Mouse (Mus musculus) kidney, adult 8-10 months (tissue): ENCODE measurements around the gene Hmcn1.

Experiments
- DNase-seq, 2 experiments: peaks; one replicate each; pipeline ENCODE4 v3.0.0; 2022

Gene Hmcn1

DNA sequence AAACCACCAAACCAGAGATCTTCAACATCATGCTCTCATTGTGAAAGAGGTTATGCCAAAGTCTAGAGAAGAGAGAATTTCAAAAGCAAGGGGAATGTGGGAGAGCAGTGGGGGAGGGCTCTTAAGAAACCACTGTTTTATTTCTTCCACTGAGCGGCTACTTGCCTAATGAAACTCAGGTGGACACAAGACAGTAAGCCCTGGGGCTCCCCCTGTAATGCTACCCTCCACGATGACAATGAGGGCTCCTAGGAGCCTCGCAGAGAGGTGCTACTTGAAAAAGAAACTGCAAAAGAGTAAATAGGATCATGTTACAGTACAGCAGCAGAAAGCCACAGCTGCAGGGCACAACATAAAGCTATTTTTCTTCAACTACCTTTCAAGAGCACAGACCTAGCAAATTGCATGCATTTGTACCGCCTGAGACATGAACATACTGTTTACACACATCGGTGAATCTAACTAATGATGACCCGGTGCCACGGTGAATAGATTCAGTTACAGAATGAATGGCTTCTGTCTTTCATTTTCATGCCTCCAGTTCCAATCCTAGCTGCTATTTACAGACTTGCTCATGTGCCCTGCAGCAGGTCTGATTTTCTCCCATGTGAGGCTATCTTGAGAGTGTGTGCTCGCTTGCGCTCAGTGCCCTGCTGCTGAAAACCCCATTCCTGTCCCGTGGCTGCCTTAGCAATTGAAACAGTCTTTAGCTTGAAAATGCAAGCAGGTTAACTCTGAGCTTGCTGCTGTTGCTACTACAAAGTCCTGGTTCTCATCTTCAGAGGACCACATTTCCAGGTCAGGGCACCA, 1.3 kb downstream of the Hmcn1 start:
- DNase-seq, result no peak

DNA sequence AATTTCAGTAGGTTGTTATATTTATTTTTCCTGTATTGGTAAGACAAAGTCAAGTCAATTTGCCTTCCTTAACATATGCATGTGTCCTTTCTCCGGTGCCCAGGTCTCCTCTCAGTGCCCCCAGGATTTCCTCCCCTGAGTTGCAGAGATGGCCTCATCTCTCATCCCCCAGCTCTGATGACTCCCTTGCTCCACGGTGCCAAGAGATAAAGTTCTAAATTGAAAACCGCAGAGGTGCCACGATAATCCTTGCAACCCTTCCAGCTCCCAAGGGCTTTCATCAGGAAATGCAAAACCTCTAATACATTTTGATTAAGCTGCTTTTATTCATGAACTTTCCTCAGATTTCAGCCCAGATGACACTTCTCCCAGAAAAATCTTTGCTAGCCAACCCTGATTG, 8.3 kb downstream of the Hmcn1 start:
- DNase-seq, result no peak

GRCm38 (mm10) chr1:150984092-150984503, 9.1 kb downstream of the Hmcn1 start:
- no peak for DNase-seq

DNA sequence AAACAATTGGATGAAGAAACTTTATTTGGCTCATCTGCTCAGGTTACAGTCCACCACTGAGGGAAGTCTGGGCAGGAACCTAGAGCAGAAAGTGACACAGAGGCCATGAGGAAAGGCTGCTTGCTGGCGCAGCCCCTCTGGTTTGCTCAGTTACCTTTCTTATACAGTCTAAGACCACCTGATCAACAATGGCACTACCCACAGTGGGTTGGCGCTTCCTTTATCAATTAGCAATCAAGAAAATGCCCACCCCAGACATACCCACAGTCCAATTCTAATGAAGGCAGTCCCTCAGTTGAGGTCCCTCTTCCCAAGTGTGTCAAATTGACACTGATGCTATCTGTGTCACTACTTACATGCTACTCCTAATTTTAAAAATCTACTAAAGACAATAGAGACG, 14.6 kb downstream of the Hmcn1 start:
- DNase-seq, result no peak

GRCm38 (mm10) chr1:150976263-150976662, 17.0 kb downstream of the Hmcn1 start:
- DNase-seq, result peak; percentile 2 to 17

DNA sequence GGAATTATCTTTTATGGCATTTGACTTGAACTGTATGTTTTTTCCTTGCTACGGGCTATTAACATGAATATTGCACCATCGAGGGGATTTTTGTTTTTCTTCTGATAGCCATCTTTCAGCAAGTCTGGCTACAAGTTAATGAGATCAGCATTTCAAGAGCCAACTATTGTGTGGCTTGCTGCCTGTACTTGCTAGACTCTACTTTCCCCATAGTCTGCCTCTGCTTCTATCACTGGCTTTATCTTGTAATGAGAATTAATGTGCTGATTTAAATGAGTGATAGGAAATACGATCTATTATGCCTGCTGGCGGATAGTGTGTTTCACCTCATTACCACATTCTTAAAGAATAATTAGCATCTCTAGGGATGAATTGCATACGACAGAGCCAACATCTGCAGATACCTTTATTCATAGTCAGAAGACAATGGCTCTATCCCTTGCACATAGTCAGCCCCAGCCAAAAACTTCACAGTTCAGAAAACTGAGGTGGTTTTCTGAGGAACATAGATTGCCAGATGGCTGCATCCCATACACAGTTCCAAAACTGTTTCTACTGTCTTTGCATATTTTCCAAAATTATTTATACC, 33.7 kb downstream of the Hmcn1 start:
- DNase-seq, result no peak

- DNase-seq, result no peak
Measured at GRCm38 (mm10) chr1:150951004-150951403, 42.2 kb downstream of the Hmcn1 start.

- DNase-seq, result no peak
Measured at GRCm38 (mm10) chr1:150950046-150950445, 43.2 kb downstream of the Hmcn1 start.

GRCm38 (mm10) chr1:150948911-150949310, 44.3 kb downstream of the Hmcn1 start:
- DNase-seq, result no peak

GRCm38 (mm10) chr1:150943601-150944000, 49.6 kb downstream of the Hmcn1 start:
- no peak for DNase-seq

DNA sequence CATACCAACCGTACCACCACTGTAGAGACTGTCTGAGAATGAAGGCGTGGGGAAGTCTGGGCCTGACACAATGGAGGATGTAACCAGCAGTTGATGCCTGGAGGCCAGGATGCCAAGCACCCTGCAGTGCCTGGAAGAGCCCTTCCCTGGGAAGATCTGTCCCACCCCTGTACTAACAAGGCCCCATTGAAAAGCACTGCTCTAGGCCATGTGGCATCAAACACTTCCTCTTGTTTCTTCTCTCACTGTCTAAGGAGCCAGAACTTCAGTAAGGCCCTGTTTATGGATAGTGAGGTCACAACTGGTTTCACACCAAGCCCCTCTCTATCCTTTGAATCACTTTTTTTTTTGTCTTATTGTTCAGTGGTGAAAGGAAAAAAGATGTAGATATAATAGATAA, 51.1 kb downstream of the Hmcn1 start:
- no peak for DNase-seq

GRCm38 (mm10) chr1:150936821-150937220, 56.4 kb downstream of the Hmcn1 start:
- no peak for DNase-seq

DNA sequence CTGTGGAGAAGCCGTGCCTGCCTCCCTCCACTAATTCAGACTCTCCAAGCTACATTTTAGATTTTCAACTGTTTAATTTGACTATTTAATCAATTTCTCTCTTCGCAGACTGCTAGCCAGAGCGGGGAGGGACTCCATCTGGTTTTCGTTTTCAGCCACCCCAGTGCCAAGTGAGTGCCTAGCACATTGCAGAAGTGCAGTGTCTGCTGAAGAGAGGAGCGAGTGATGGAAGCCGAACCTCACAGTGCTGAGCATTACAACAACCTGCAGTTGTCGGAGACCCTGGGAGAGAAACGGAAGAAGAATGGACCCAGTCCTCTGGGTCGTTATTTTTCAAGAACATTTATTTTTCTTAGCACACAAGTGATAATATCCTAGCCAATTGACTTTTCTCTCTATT, 59.6 kb downstream of the Hmcn1 start:
- no peak for DNase-seq

DNA sequence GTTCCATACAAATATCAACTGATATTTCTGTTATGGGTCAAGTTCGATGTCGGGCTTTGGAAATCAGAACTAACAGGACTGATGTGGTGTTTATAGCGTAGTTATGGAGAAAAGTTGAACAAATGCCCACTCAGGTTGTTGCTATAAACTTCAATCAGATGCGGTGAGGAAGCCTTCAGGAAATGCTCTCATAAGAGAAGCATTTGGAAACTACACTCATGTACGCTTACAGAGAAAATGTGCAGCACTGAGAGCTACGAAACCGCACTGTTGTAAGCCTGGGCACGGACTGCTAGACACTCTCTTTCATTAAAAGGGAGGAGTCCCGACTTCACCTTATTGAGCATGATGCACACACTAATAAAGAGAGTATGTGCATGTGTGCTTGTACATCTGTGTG, 72.4 kb downstream of the Hmcn1 start:
- DNase-seq, result no peak

- DNase-seq, result peak; percentile 23 to 63
Measured at GRCm38 (mm10) chr1:150920276-150920675, 73.0 kb downstream of the Hmcn1 start.

GRCm38 (mm10) chr1:150914936-150915335, 78.3 kb downstream of the Hmcn1 start:
- DNase-seq, result peak; percentile 4 to 29

DNA sequence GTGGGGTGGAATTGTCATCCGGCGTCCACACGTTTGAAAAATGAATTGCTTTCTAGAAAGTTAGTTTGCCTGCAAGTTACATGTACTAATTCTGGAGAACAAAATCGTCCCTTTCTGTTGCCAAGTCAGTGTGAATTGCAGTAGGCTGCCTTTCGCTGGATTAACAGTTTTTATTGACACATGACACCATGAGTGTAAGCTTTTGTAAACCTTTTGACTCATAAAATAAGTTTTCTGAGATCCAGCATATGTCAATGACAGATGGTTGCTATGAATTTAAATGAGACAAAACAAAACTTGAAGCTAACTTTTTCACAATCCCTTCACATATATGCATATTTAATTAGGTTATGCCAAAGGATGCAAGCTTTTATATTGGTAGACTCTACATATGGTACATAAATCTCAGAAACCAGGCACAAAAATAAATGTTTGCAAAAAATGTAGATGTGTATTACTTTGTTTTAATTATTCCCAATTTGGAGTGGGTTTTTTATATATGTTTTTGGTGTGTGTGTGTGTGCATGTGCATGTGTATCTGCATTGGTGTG, 79.6 kb downstream of the Hmcn1 start:
- no peak for DNase-seq

DNA sequence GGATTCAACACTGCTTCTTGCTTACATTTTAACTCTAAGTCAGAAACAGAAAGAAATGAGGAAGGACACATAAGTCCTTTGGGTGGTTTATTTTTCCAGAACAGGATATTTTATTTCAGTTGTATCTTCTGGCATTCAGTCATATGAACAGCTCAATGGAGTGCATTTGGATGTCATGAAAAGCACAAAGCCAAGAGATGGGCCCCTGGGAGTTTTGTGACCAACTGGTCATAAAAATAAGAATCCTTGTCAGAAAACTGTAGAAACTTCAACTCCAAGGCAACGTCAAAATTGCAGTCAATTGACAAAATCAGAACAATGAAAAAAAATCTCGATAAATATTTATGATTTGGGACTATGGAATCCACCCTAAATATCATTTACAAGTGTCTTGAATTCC, 83.6 kb downstream of the Hmcn1 start:
- DNase-seq, result no peak

DNA sequence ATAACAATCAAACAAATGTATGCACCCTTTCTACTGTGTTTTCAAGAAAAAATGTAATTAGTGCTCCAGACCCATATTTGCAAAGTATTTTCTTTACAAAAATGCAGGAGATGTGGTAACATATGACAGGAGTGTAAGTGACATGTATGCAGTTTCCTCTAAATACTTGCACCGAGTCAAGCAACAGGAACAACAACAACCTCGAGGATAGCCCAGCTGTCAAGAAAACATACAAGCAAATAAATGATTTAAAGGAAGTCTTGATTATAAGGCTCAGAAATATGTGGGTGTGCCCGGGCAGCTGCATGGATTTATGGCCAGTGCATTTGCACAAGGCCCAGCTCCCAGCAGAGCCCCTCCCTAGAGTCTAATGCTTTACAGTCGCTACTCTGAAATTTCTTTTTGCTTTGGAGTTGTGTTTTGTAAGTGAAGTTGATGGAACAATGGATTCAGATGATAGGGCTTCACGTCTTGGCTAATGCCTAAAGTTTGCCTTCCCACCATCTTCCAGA, 99.5 kb downstream of the Hmcn1 start:
- no peak for DNase-seq

- no peak for DNase-seq
Measured at GRCm38 (mm10) chr1:150890017-150890416, 103.2 kb downstream of the Hmcn1 start.

DNA sequence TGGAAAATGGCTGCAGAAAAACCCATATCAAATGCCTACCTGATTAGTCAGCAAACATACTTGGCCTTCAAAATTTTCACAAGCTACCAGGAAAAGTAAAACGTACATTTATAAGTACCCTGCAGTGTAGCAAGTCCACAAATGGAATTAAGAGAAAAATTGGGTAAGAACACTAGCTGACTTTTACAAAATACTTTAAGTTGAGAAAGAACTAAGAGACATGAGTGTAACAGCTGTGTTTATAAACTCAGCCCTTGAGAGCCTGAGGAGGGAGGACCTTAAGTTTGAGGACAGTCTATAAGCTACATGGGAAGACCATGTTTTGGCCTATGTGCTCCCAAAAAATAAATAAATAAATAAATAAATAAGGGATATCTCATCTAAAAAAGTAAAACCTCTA, 107.0 kb downstream of the Hmcn1 start:
- no peak for DNase-seq

- DNase-seq, result no peak
Measured at GRCm38 (mm10) chr1:150878421-150878820, 114.8 kb downstream of the Hmcn1 start.

- DNase-seq, result no peak
Measured at GRCm38 (mm10) chr1:150877920-150878319, 115.3 kb downstream of the Hmcn1 start.

DNA sequence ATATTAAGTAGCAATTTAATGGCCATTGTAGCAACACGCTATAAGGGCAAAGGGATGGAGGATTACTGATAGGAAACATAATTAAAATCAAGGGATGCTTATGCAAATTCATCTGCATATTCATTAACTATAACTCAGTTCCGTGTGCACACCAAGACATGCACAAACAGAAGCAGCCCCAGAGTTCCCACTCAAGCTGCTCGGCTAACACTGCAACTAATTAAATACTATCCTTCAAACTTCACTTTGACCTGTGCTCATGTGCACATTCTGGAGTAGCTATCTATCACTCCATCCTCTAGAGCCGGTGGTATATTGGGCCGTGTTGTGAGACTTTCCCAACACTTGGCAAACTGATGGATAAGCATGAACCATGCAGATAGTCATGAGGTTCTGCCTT, 119.2 kb downstream of the Hmcn1 start:
- DNase-seq, result no peak
